Mouse (Mus musculus): ENCODE results near the gene Gm20388. TPM values are rescaled to one million over a fixed set of nuclear protein-coding genes. Genes with fewer than 3 reads are reported as not detected.

Gene Gm20388
- total and polyA plus RNA-seq, 3 experiments = 0.02 to 0.05 TPM; not detected in 1

- no peak for TF ChIP-seq GATA1 (IDR thresholded peaks at IDR 0.05; ENCODE audit: borderline replicate concordance, low read length)
- no peak for TF ChIP-seq CTCF (IDR thresholded peaks at IDR 0.05; ENCODE audit: low read depth, low read length)
- no peak for TF ChIP-seq TAL1 (conservative IDR thresholded peaks at IDR 0.05; ENCODE audit: low read depth, low read length)
- Histone ChIP-seq H3K36me3 (replicated peaks) (no peaks in the 10 kb centered on the region), H3K4me1 (ENCODE audit: insufficient read depth, low read depth, low read length) (0 out of 2 replicates have a peak, but pooled peaks cover 3% of the 10 kb centered on the region), H3K9me3 (replicated peaks) (no peaks in the 10 kb centered on the region), H3K27me3 (ENCODE audit: insufficient read depth, low read length) (peaks cover 76% of the 10 kb centered on the region), H3K4me3 (ENCODE audit: low read depth, low read length) (no peak overlapping the region)
- DNase-seq (ENCODE audit: low spot score) = no peak
- ATAC-seq (ENCODE audit: extremely low read depth, insufficient number of reproducible peaks, low FRiP score, poor library complexity, severe bottlenecking) = no peak
Measured at GRCm38 (mm10) chr8:122246257-122247211, 2335.9 kb downstream of the Gm20388 start.

- no peak for ATAC-seq (ENCODE audit: extremely low read depth, insufficient number of reproducible peaks, low FRiP score, poor library complexity, severe bottlenecking)
- Histone ChIP-seq H3K4me1 (ENCODE audit: insufficient read depth, low read depth, low read length) (no peaks in the 10 kb centered on the region), H3K9me3 (replicated peaks) (no peaks in the 10 kb centered on the region), H3K27me3 (ENCODE audit: insufficient read depth, low read length) (peaks cover 86% of the 10 kb centered on the region), H3K4me3 (ENCODE audit: low read depth, low read length) (no peak overlapping the region), H3K36me3 (replicated peaks) (no peaks in the 10 kb centered on the region)
- no peak for DNase-seq (ENCODE audit: low spot score)
- no peak for TF ChIP-seq CTCF (IDR thresholded peaks at IDR 0.05; ENCODE audit: low read depth, low read length)
- TF ChIP-seq GATA1 (IDR thresholded peaks at IDR 0.05; ENCODE audit: borderline replicate concordance, low read length) = no peak
- TF ChIP-seq GATA2 (IDR thresholded peaks at IDR 0.05; ENCODE audit: borderline replicate concordance, low read depth, low read length) = no peak
- TF ChIP-seq POLR2AphosphoS5 (IDR thresholded peaks at IDR 0.05; ENCODE audit: insufficient replicate concordance, low read depth, low read length) = no peak
- TF ChIP-seq TAL1 (conservative IDR thresholded peaks at IDR 0.05; ENCODE audit: low read depth, low read length) = no peak
Measured at GRCm38 (mm10) chr8:122251739-122252138, 2341.1 kb downstream of the Gm20388 start.

- ATAC-seq (ENCODE audit: extremely low read depth, insufficient number of reproducible peaks, low FRiP score, poor library complexity, severe bottlenecking) (no peak), DNase-seq (ENCODE audit: low spot score) (no peak)
- Histone ChIP-seq H3K4me3 (ENCODE audit: low read depth, low read length) (no peak overlapping the region), H3K4me1 (ENCODE audit: insufficient read depth, low read depth, low read length) (no peaks in the 10 kb centered on the region), H3K36me3 (replicated peaks) (no peaks in the 10 kb centered on the region), H3K27me3 (ENCODE audit: insufficient read depth, low read length) (peaks cover 87% of the 10 kb centered on the region), H3K9me3 (replicated peaks) (no peaks in the 10 kb centered on the region)
- TF ChIP-seq GATA2 (IDR thresholded peaks at IDR 0.05; ENCODE audit: borderline replicate concordance, low read depth, low read length) = no peak
- no peak for TF ChIP-seq CTCF (IDR thresholded peaks at IDR 0.05; ENCODE audit: low read depth, low read length)
- TF ChIP-seq TAL1 (conservative IDR thresholded peaks at IDR 0.05; ENCODE audit: low read depth, low read length) = no peak
- no peak for TF ChIP-seq POLR2AphosphoS5 (IDR thresholded peaks at IDR 0.05; ENCODE audit: insufficient replicate concordance, low read depth, low read length)
- no peak for TF ChIP-seq GATA1 (IDR thresholded peaks at IDR 0.05; ENCODE audit: borderline replicate concordance, low read length)
Measured at GRCm38 (mm10) chr8:122252366-122252765, 2341.7 kb downstream of the Gm20388 start.

DNA sequence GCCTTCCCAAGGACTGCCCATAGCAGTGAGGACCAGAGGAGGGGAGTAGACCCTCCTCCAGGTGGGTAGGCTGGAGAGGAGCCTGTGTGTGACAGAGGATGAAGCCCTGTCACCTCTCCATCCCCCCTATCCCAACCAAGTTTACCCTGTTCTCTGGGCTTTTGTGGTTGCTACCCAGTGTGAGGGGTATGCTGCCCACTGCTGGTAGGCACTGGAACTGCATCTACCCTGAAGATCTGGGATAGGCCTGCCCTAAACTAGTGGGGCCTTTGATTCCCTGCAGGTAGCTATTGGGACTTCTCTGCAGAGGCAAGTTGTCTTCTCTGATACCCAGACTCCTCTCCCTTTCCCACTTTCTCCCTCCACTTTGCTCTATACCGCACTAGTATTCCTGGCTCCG lies 2348.7 kb downstream of the Gm20388 start:
- no peaks in the 10 kb centered on the region for H3K9me3 ChIP-seq (replicated peaks)
- H3K27me3 ChIP-seq (ENCODE audit: insufficient read depth, low read length) = peaks cover 96% of the 10 kb centered on the region
- no peak for ATAC-seq (ENCODE audit: extremely low read depth, insufficient number of reproducible peaks, low FRiP score, poor library complexity, severe bottlenecking)
- H3K4me1 ChIP-seq (ENCODE audit: insufficient read depth, low read depth, low read length) = peaks cover 6% of the 10 kb centered on the region
- DNase-seq (ENCODE audit: low spot score) = no peak
- no peaks in the 10 kb centered on the region for H3K36me3 ChIP-seq (replicated peaks)
- TF ChIP-seq TAL1 (conservative IDR thresholded peaks at IDR 0.05; ENCODE audit: low read depth, low read length) (no peak), GATA2 (IDR thresholded peaks at IDR 0.05; ENCODE audit: borderline replicate concordance, low read depth, low read length) (no peak), GATA1 (IDR thresholded peaks at IDR 0.05; ENCODE audit: borderline replicate concordance, low read length) (no peak), POLR2AphosphoS5 (IDR thresholded peaks at IDR 0.05; ENCODE audit: insufficient replicate concordance, low read depth, low read length) (no peak), CTCF (IDR thresholded peaks at IDR 0.05; ENCODE audit: low read depth, low read length) (no peak)
- no peak overlapping the region for H3K4me3 ChIP-seq (ENCODE audit: low read depth, low read length)

GRCm38 (mm10) chr8:122260755-122261154 lies 2350.1 kb downstream of the Gm20388 start:
- H3K36me3 ChIP-seq (replicated peaks) = no peaks in the 10 kb centered on the region
- no peaks in the 10 kb centered on the region for H3K9me3 ChIP-seq (replicated peaks)
- H3K4me3 ChIP-seq (ENCODE audit: low read depth, low read length) = no peak overlapping the region
- DNase-seq (ENCODE audit: low spot score) (no peak), ATAC-seq (ENCODE audit: extremely low read depth, insufficient number of reproducible peaks, low FRiP score, poor library complexity, severe bottlenecking) (no peak)
- H3K4me1 ChIP-seq (ENCODE audit: insufficient read depth, low read depth, low read length) = peaks cover 7% of the 10 kb centered on the region
- H3K27me3 ChIP-seq (ENCODE audit: insufficient read depth, low read length) = peaks cover 97% of the 10 kb centered on the region
- TF ChIP-seq GATA1 (IDR thresholded peaks at IDR 0.05; ENCODE audit: borderline replicate concordance, low read length) (no peak), TAL1 (conservative IDR thresholded peaks at IDR 0.05; ENCODE audit: low read depth, low read length) (no peak), POLR2AphosphoS5 (IDR thresholded peaks at IDR 0.05; ENCODE audit: insufficient replicate concordance, low read depth, low read length) (no peak), GATA2 (IDR thresholded peaks at IDR 0.05; ENCODE audit: borderline replicate concordance, low read depth, low read length) (no peak), CTCF (IDR thresholded peaks at IDR 0.05; ENCODE audit: low read depth, low read length) (no peak)

DNA sequence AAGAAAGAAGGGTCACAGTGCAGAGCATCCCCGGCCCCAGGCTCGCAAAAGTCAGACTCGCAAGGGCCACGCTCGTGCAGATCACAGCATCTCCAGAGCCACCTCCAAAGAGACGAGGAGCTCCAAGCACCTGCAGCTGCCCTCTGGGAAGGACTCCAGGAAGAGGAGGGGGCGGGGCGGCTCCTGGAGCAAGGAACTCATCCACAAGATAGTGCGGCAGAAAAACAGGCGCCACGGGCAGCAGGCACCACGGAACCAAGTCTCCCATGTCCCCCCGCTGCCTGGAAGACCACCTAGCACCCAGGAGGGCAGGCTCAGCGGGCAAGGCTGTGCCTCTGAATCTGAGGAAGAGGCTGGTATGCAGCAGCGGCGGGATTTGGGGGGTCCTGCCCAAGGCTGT lies 2352.2 kb downstream of the Gm20388 start:
- TF ChIP-seq CTCF (IDR thresholded peaks at IDR 0.05; ENCODE audit: low read depth, low read length) (no peak), TAL1 (conservative IDR thresholded peaks at IDR 0.05; ENCODE audit: low read depth, low read length) (no peak), GATA2 (IDR thresholded peaks at IDR 0.05; ENCODE audit: borderline replicate concordance, low read depth, low read length) (no peak), POLR2AphosphoS5 (IDR thresholded peaks at IDR 0.05; ENCODE audit: insufficient replicate concordance, low read depth, low read length) (no peak), GATA1 (IDR thresholded peaks at IDR 0.05; ENCODE audit: borderline replicate concordance, low read length) (no peak)
- H3K36me3 ChIP-seq (replicated peaks) = no peaks in the 10 kb centered on the region
- no peaks in the 10 kb centered on the region for H3K9me3 ChIP-seq (replicated peaks)
- DNase-seq (ENCODE audit: low spot score) = no peak
- ATAC-seq (ENCODE audit: extremely low read depth, insufficient number of reproducible peaks, low FRiP score, poor library complexity, severe bottlenecking) = no peak
- peaks cover 7% of the 10 kb centered on the region for H3K4me1 ChIP-seq (ENCODE audit: insufficient read depth, low read depth, low read length)
- no peak overlapping the region for H3K4me3 ChIP-seq (ENCODE audit: low read depth, low read length)
- peaks cover 100% of the 10 kb centered on the region for H3K27me3 ChIP-seq (ENCODE audit: insufficient read depth, low read length)

Data from G1E (cell line).